ENCODE assay signal across 21 mouse cellular contexts in the genomic region with DNA sequence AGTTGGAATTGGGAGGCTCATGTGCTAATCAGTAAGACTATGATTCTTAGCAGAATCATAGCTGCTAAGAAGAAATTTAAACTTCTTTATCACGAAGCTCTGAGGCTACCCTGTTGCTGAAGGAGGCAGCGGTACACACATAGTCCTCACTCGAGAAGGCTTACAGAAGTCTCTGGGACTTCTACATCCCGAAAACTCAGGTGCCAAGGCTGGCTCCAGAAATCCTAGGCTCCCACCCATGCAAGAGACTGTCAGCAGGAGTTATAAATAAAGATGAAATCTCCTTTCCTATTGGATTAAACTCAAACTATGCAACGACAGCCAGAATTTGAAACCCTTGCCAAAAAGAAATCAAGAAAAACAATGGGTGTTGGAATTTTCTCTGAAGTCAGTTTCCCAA. TPM values are rescaled to one million over a fixed set of nuclear protein-coding genes. Genes with fewer than 3 reads are reported as not detected.
DNase-seq lines count a peak whose midpoint lies in the region; ATAC-seq and TF ChIP-seq lines count a peak whose summit lies in the region.
"Had no signal": no experiment of that assay in that cellular context is flagged by ENCODE, and none has a peak within 500 bp of the region (broad histone marks: within the 10 kb centered on the region; RNA-seq: fewer than 3 reads in every experiment).

No protein-coding gene starts in this region.

- peak overlapping the region; percentile 2; the same call in 1 of the 2 replicates for H3K27ac ChIP-seq in gastrocnemius, adult 2 months
- no peak overlapping the region for H3K27ac ChIP-seq in heart, embryonic 12.5 days (ENCODE audit: poor library complexity, severe bottlenecking)
- no peak overlapping the region; the same call in 1 of the 2 replicates for H3K27ac ChIP-seq in kidney, adult 2 months (ENCODE audit: insufficient read depth, low read depth, low read length)
- H3K27ac ChIP-seq in kidney, embryonic 14.5 days (ENCODE audit: low read depth, low read length) = no peak overlapping the region
- H3K27ac ChIP-seq: forebrain, embryonic 10.5 days; forebrain, embryonic 13.5 days; heart, embryonic 15.5 days; hindbrain, embryonic 12.5 days; hindbrain, embryonic 15.5 days had no signal

- no peak overlapping the region for H3K9ac ChIP-seq in heart, embryonic 12.5 days
- no peak overlapping the region for H3K9ac ChIP-seq in kidney, embryonic 14.5 days (ENCODE audit: low read depth, low read length)
- H3K9ac ChIP-seq: forebrain, embryonic 13.5 days; heart, embryonic 15.5 days; hindbrain, embryonic 12.5 days; hindbrain, embryonic 15.5 days had no signal

- H3K36me3 ChIP-seq in heart, embryonic 12.5 days = no peaks in the 10 kb centered on the region
- no peaks in the 10 kb centered on the region for H3K36me3 ChIP-seq in kidney, adult 2 months (ENCODE audit: control insufficient read depth, insufficient read depth, low read length)
- no peaks in the 10 kb centered on the region for H3K36me3 ChIP-seq in kidney, embryonic 14.5 days (ENCODE audit: control insufficient read depth, insufficient read depth, low read length)
- H3K36me3 ChIP-seq: forebrain, embryonic 10.5 days; heart, embryonic 15.5 days; hindbrain, embryonic 12.5 days; hindbrain, embryonic 15.5 days had no signal

- intact Hi-C loops in gastrocnemius, adult 2 months (cut with DNase I) = no loop called here
- intact Hi-C loops in gastrocnemius, postnatal 14 days (cut with DNase I; ENCODE audit: low total_unique reads) = no loop called here

- no peak overlapping the region for H3K4me2 ChIP-seq in heart, embryonic 12.5 days
- H3K4me2 ChIP-seq in kidney, embryonic 14.5 days (replicated peaks; ENCODE audit: low read depth, low read length) = no peak overlapping the region
- H3K4me2 ChIP-seq: forebrain, embryonic 13.5 days; heart, embryonic 11.5 days; heart, embryonic 15.5 days; hindbrain, embryonic 12.5 days; hindbrain, embryonic 15.5 days had no signal

- no peak for TF ChIP-seq CTCF in gastrocnemius, adult 2 months (IDR thresholded peaks at IDR 0.05)
- no peak for TF ChIP-seq CTCF in kidney, adult 2 months (conservative IDR thresholded peaks at IDR 0.05; ENCODE audit: insufficient read depth, insufficient read length, low read depth, low read length)

- H3K4me3 ChIP-seq in gastrocnemius, adult 2 months = no peak overlapping the region
- H3K4me3 ChIP-seq in heart, embryonic 12.5 days = no peak overlapping the region
- H3K4me3 ChIP-seq in kidney, adult 2 months (ENCODE audit: insufficient read depth, low read depth, low read length) = no peak overlapping the region
- H3K4me3 ChIP-seq in kidney, embryonic 14.5 days (ENCODE audit: low read length) = no peak overlapping the region
- H3K4me3 ChIP-seq: forebrain, embryonic 10.5 days; forebrain, embryonic 13.5 days; heart, embryonic 15.5 days; hindbrain, embryonic 12.5 days; hindbrain, embryonic 15.5 days had no signal

- peak; percentile 23 for DNase-seq in gastrocnemius, adult 2 months
- DNase-seq in gastrocnemius, postnatal 14 days = no peak
- DNase-seq in heart, adult 8-10 months (ENCODE audit: low spot score) = peak; percentile 41
- DNase-seq in kidney, adult 2 months = peak; percentile 70
- peak; percentile 42 for DNase-seq in NIH3T3 (ENCODE audit: low read depth)
- DNase-seq: adrenal gland, postnatal 10 days; adrenal gland, postnatal 36 days; cerebellum, adult 18-20 months; cerebellum, adult 9-10 months; cerebellum, postnatal 14 days; gastrocnemius, postnatal 25 days had no signal

- H3K9me3 ChIP-seq in heart, embryonic 12.5 days (replicated peaks) = no peaks in the 10 kb centered on the region
- no peaks in the 10 kb centered on the region for H3K9me3 ChIP-seq in kidney, embryonic 14.5 days (ENCODE audit: control insufficient read depth, low read length)
- H3K9me3 ChIP-seq: forebrain, embryonic 10.5 days; forebrain, embryonic 13.5 days; heart, embryonic 15.5 days; hindbrain, embryonic 12.5 days; hindbrain, embryonic 15.5 days had no signal

- no peaks in the 10 kb centered on the region for H3K4me1 ChIP-seq in heart, embryonic 12.5 days (replicated peaks)
- H3K4me1 ChIP-seq in kidney, adult 2 months (ENCODE audit: control insufficient read depth, insufficient read depth, low read length) = no peaks in the 10 kb centered on the region; the same call in 1 of the 2 replicates
- H3K4me1 ChIP-seq in kidney, embryonic 14.5 days (ENCODE audit: control insufficient read depth, insufficient read depth, low read length) = no peaks in the 10 kb centered on the region
- H3K4me1 ChIP-seq: forebrain, embryonic 10.5 days; forebrain, embryonic 13.5 days; heart, embryonic 15.5 days; hindbrain, embryonic 12.5 days; hindbrain, embryonic 15.5 days had no signal

- 73% methylated on average over 5 of the region's 5 CpGs for WGBS in heart, embryonic 12.5 days
- WGBS in kidney, adult 2 months = 61% methylated on average over 5 of the region's 5 CpGs
- 81% methylated on average over 5 of the region's 5 CpGs for WGBS in kidney, embryonic 14.5 days

- no peak for ATAC-seq in heart, embryonic 12.5 days (ENCODE audit: insufficient number of reproducible peaks, low FRiP score)
- ATAC-seq in kidney, embryonic 14.5 days (ENCODE audit: low FRiP score, low TSS enrichment) = no peak
- ATAC-seq: forebrain, embryonic 13.5 days; forebrain, embryonic 16.5 days; Patski had no signal

- no peak for TF ChIP-seq POLR2A in kidney, adult 2 months (IDR thresholded peaks at IDR 0.05; ENCODE audit: low read depth, low read length)

- H3K27me3 ChIP-seq in heart, embryonic 12.5 days (replicated peaks) = no peaks in the 10 kb centered on the region; the same call in 1 of the 2 replicates
- no peaks in the 10 kb centered on the region for H3K27me3 ChIP-seq in kidney, adult 2 months (replicated peaks; ENCODE audit: control insufficient read depth, insufficient read depth, low read length)
- no peaks in the 10 kb centered on the region for H3K27me3 ChIP-seq in kidney, embryonic 14.5 days (ENCODE audit: control insufficient read depth, insufficient read depth, low read length)
- H3K27me3 ChIP-seq: forebrain, embryonic 13.5 days; heart, embryonic 15.5 days; hindbrain, embryonic 12.5 days; hindbrain, embryonic 15.5 days; Patski had no signal

RNA-seq across cellular contexts. Expression of a gene that starts 42.0 kb away (rescaled TPM):
- 1 to 10 TPM; 2.2 to 2.8 TPM for total RNA-seq in gastrocnemius, adult 2 months (2021)
- 1 to 10 TPM; 5.3 to 6.3 TPM for total RNA-seq in gastrocnemius, postnatal 14 days (2021)
- total RNA-seq in heart, adult 8-10 months (2022) = 10 to 100 TPM; 16.0 to 19.8 (median 16.5) TPM
- polyA plus RNA-seq in heart, embryonic 12.5 days (2016; fragmentation: Nextera tagmentation; extraction: Ambion mirVana) = 69.7 and 73.1 TPM in 2 replicates
- polyA plus RNA-seq in kidney, adult 2 months (2012; rRNA removed) = 4.2 and 7.5 TPM in 2 replicates
- 25.2 and 33.8 TPM in 2 replicates for polyA plus RNA-seq in kidney, embryonic 14.5 days (2014; fragmentation: Nextera tagmentation; extraction: Ambion mirVana)
